In the genomic region with DNA sequence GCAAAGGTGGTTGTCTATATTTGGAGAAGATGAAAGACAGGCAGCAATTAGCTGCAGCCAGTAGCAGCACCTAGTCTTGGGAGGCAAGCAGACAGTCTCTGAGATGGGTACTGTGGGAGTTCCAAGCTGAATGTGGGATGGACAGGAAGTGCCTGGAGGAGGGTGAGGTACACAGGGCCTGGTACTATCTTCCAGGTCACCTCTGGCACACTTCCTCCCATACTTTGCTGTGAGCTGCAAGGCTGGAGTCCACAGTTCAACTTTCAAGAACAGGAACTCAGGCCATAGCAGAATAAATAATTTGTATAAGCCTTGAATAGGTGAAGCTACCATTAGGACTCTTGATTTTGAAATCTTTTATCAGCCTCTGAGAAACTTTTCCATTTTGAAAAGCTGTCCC, we compare ENCODE assay signal across 27 mouse cellular contexts.
A peak's percentile ranks its signal among the peaks of the same experiment; 100 is the strongest.
DNase-seq lines count a peak whose midpoint lies in the region; ATAC-seq and TF ChIP-seq lines count a peak whose summit lies in the region.
"Had no signal": no experiment of that assay in that cellular context is flagged by ENCODE, and none has a peak within 500 bp of the region (broad histone marks: within the 10 kb centered on the region; RNA-seq: fewer than 3 reads in every experiment).

No protein-coding gene starts in this region.

- ATAC-seq in heart, embryonic 15.5 days (replicated peaks; ENCODE audit: insufficient number of reproducible peaks, insufficient read depth, low FRiP score, low read depth) = 0 out of 2 replicates have a peak, but pooled peaks have one; percentile 22
- ATAC-seq in kidney, embryonic 16.5 days (ENCODE audit: low FRiP score, low TSS enrichment) = no peak
- ATAC-seq: activated CD4-positive, CD25-positive, alpha-beta regulatory T cell, adult 4 months; forebrain, embryonic 15.5 days had no signal

- H3K4me1 ChIP-seq in heart, embryonic 15.5 days (replicated peaks) = no peaks in the 10 kb centered on the region
- H3K4me1 ChIP-seq in kidney, adult 2 months (ENCODE audit: control insufficient read depth, insufficient read depth, low read length) = 0 out of 2 replicates have a peak, but pooled peaks cover 3% of the 10 kb centered on the region
- H3K4me1 ChIP-seq in kidney, embryonic 16.5 days (ENCODE audit: insufficient read depth, low read length) = no peaks in the 10 kb centered on the region
- H3K4me1 ChIP-seq: embryonic facial prominence, embryonic 10.5 days; embryonic facial prominence, embryonic 13.5 days; forebrain, embryonic 12.5 days; forebrain, embryonic 15.5 days; heart, embryonic 10.5 days; heart, embryonic 13.5 days had no signal

- H3K4me3 ChIP-seq in heart, embryonic 15.5 days = no peak overlapping the region
- no peak overlapping the region for H3K4me3 ChIP-seq in kidney, adult 2 months (ENCODE audit: insufficient read depth, low read depth, low read length)
- H3K4me3 ChIP-seq in kidney, embryonic 16.5 days (ENCODE audit: low read length) = no peak overlapping the region
- H3K4me3 ChIP-seq: embryonic facial prominence, embryonic 10.5 days; embryonic facial prominence, embryonic 13.5 days; erythroblast, embryonic 14.5 days; forebrain, embryonic 12.5 days; forebrain, embryonic 15.5 days; heart, adult 2 months; heart, embryonic 10.5 days; heart, embryonic 13.5 days had no signal

- no peak overlapping the region for H3K4me2 ChIP-seq in heart, embryonic 15.5 days
- no peak overlapping the region for H3K4me2 ChIP-seq in kidney, embryonic 16.5 days (replicated peaks; ENCODE audit: low read depth, low read length)
- H3K4me2 ChIP-seq: embryonic facial prominence, embryonic 13.5 days; forebrain, embryonic 12.5 days; forebrain, embryonic 15.5 days; heart, embryonic 13.5 days; hindbrain, embryonic 14.5 days had no signal

- H3K27ac ChIP-seq in heart, embryonic 15.5 days = no peak overlapping the region
- H3K27ac ChIP-seq in kidney, adult 2 months (ENCODE audit: insufficient read depth, low read depth, low read length) = no peak overlapping the region
- no peak overlapping the region for H3K27ac ChIP-seq in kidney, embryonic 16.5 days (ENCODE audit: low read length)
- H3K27ac ChIP-seq: embryonic facial prominence, embryonic 10.5 days; embryonic facial prominence, embryonic 13.5 days; forebrain, embryonic 12.5 days; forebrain, embryonic 15.5 days; heart, adult 2 months; heart, embryonic 10.5 days; heart, embryonic 13.5 days; hindbrain, embryonic 14.5 days had no signal

- no peak for TF ChIP-seq POLR2A in kidney, adult 2 months (IDR thresholded peaks at IDR 0.05; ENCODE audit: low read depth, low read length)

- H3K27me3 ChIP-seq in heart, embryonic 15.5 days = no peaks in the 10 kb centered on the region
- no peaks in the 10 kb centered on the region; the same call in 1 of the 2 replicates for H3K27me3 ChIP-seq in kidney, adult 2 months (replicated peaks; ENCODE audit: control insufficient read depth, insufficient read depth, low read length)
- H3K27me3 ChIP-seq in kidney, embryonic 16.5 days (ENCODE audit: insufficient read depth, low read length) = no peaks in the 10 kb centered on the region
- H3K27me3 ChIP-seq: embryonic facial prominence, embryonic 13.5 days; forebrain, embryonic 12.5 days; forebrain, embryonic 15.5 days; heart, embryonic 13.5 days had no signal

- no peaks in the 10 kb centered on the region for H3K9me3 ChIP-seq in heart, embryonic 15.5 days (replicated peaks)
- no peaks in the 10 kb centered on the region for H3K9me3 ChIP-seq in kidney, embryonic 16.5 days (ENCODE audit: low read length)
- H3K9me3 ChIP-seq: embryonic facial prominence, embryonic 10.5 days; embryonic facial prominence, embryonic 13.5 days; forebrain, embryonic 12.5 days; forebrain, embryonic 15.5 days; heart, embryonic 10.5 days; heart, embryonic 13.5 days had no signal

- no peak for DNase-seq in heart, postnatal 4 days
- peak; percentile 64 for DNase-seq in kidney, adult 2 months
- DNase-seq in kidney, adult 9 months = peak; percentile 65
- peak; percentile 10 to 63 for DNase-seq in kidney, postnatal 25 days
- no peak for DNase-seq in layer of hippocampus, postnatal 14 days (ENCODE audit: low spot score in 2 of 2)
- DNase-seq in frontal cortex, postnatal 36 days (ENCODE audit: low spot score in 2 of 2) = no peak
- DNase-seq: adrenal gland, adult 8-10 months; adrenal gland, postnatal 25 days; cerebellum, adult 11-12 months; cerebellum, adult 8-10 months; cerebellum, postnatal 10 days; cerebellum, postnatal 36 days; embryo, embryonic 11 days; gastrocnemius, postnatal 10 days; gastrocnemius, postnatal 36 days; heart, adult 2 months had no signal

- no peak for TF ChIP-seq CTCF in kidney, adult 2 months (conservative IDR thresholded peaks at IDR 0.05; ENCODE audit: insufficient read depth, insufficient read length, low read depth, low read length)

- H3K9ac ChIP-seq in heart, embryonic 15.5 days = no peak overlapping the region
- H3K9ac ChIP-seq in kidney, embryonic 16.5 days (replicated peaks; ENCODE audit: low read length) = no peak overlapping the region
- H3K9ac ChIP-seq: embryonic facial prominence, embryonic 13.5 days; forebrain, embryonic 12.5 days; forebrain, embryonic 15.5 days; heart, embryonic 13.5 days; hindbrain, embryonic 14.5 days had no signal

- H3K36me3 ChIP-seq in heart, embryonic 15.5 days = no peaks in the 10 kb centered on the region
- H3K36me3 ChIP-seq in kidney, adult 2 months (ENCODE audit: control insufficient read depth, insufficient read depth, low read length) = no peaks in the 10 kb centered on the region
- H3K36me3 ChIP-seq in kidney, embryonic 16.5 days (ENCODE audit: insufficient read depth, low read length) = no peaks in the 10 kb centered on the region
- H3K36me3 ChIP-seq: embryonic facial prominence, embryonic 10.5 days; embryonic facial prominence, embryonic 13.5 days; forebrain, embryonic 12.5 days; forebrain, embryonic 15.5 days; heart, embryonic 10.5 days; heart, embryonic 13.5 days had no signal

Comparison
In these comparisons a context has a peak if more than half of its experiments do, and no peak if none do; other contexts are left out.
1. DNase-seq: peak in kidney, adult 2 months (single experiment), kidney, adult 9 months (single experiment) and kidney, postnatal 25 days (2 of 2); none in heart, postnatal 4 days (single experiment), layer of hippocampus, postnatal 14 days (0 of 2) and frontal cortex, postnatal 36 days (0 of 2).